Mouse (Mus musculus) stomach, embryonic 14.5 days (tissue): ENCODE results near the gene Abcc10. TPM values are rescaled to one million over a fixed set of nuclear protein-coding genes. Genes with fewer than 3 reads are reported as not detected.

Source experiments
- ATAC-seq: fragments of 200-750 bp; cut with Nextera tagmentation; 2 replicates; pipeline ENCODE4 v1.8.0; 2017; ENCODE audit warnings: low read depth, moderate TSS enrichment; ENCODE audit not compliant: insufficient number of reproducible peaks, insufficient read depth, low FRiP score
- H3K27ac ChIP-seq: fragments of 300-500 bp; sonication (generic); 2 replicates; pipeline ENCODE4 v1.5.1; 2014; ENCODE audit warnings: mild to moderate bottlenecking, low read length, moderate library complexity, mixed read lengths
- H3K27me3 ChIP-seq: fragments of 300-500 bp; sonication (generic); 2 replicates; pipeline ENCODE4 v1.6.1; 2014; ENCODE audit warnings: low read length, control low read depth, mixed read lengths; ENCODE audit not compliant: control insufficient read depth, insufficient read depth
- H3K36me3 ChIP-seq: fragments of 300-500 bp; sonication (generic); 2 replicates; pipeline ENCODE4 v1.6.1; 2014; ENCODE audit warnings: mild to moderate bottlenecking, control low read depth, low read length, moderate library complexity, mixed read lengths; ENCODE audit not compliant: control insufficient read depth, insufficient read depth
- H3K4me1 ChIP-seq: fragments of 300-500 bp; sonication (generic); 2 replicates; pipeline ENCODE4 v1.6.1; 2014; ENCODE audit warnings: low read length, control low read depth, mixed read lengths; ENCODE audit not compliant: control insufficient read depth, insufficient read depth
- H3K4me2 ChIP-seq: fragments of 300-500 bp; sonication (generic); replicated peaks from 2 replicates; pipeline ENCODE4 v1.6.1; 2014; ENCODE audit warnings: low read depth, low read length, control low read depth
- H3K4me3 ChIP-seq: fragments of 300-500 bp; sonication (generic); 2 replicates; pipeline ENCODE4 v1.5.1; 2014; ENCODE audit warnings: low read depth, low read length, control low read depth
- H3K9ac ChIP-seq: fragments of 300-500 bp; sonication (generic); replicated peaks from 2 replicates; pipeline ENCODE4 v1.6.1; 2014; ENCODE audit warnings: low read depth, mild to moderate bottlenecking, control low read depth, low read length, moderate library complexity, mixed read lengths
- H3K9me3 ChIP-seq: fragments of 300-500 bp; sonication (generic); 2 replicates; pipeline ENCODE4 v1.6.1; 2016; ENCODE audit warnings: low read depth, low read length, control low read depth; ENCODE audit not compliant: control insufficient read depth
- WGBS: fragments of 180-500 bp; shearing (Covaris S2); extraction: QIAGEN DNeasy Blood & Tissue Kit; methylation state at CpG from one replicate; pipeline ENCODE4 v1.1.7; 2014; 5-methylcytosine and 5-hydroxymethylcytosine counted together
- polyA plus RNA-seq: library from polyadenylated mRNA; unstranded; fragments of >200 nt; fragmentation: Nextera tagmentation; extraction: Ambion mirVana; gene quantifications from 2 replicates; pipeline ENCODE4 v1.2.1, GENCODE M21; 2014

Gene Abcc10
- polyA plus RNA-seq, 1 experiment from 2014 or later = 4.9 TPM

GRCm38 (mm10) chr17:46262201-46262694 is 65.9 kb downstream of the Abcc10 start:
- Histone ChIP-seq H3K36me3 (peaks cover 72% of the 10 kb centered on the region), H3K9ac (no peak overlapping the region), H3K4me3 (no peak overlapping the region), H3K27me3 (no peaks in the 10 kb centered on the region), H3K4me2 (no peak overlapping the region), H3K27ac (no peak overlapping the region), H3K9me3 (no peaks in the 10 kb centered on the region), H3K4me1 (no peaks in the 10 kb centered on the region)
- 93% methylated on average over 5 of the region's 5 CpGs for WGBS
- no peak for ATAC-seq

GRCm38 (mm10) chr17:46259675-46260074 is 68.5 kb downstream of the Abcc10 start:
- Histone ChIP-seq H3K4me2 (no peak overlapping the region), H3K4me1 (no peaks in the 10 kb centered on the region), H3K4me3 (no peak overlapping the region), H3K27ac (no peak overlapping the region), H3K27me3 (no peaks in the 10 kb centered on the region; the same call in 1 of the 2 replicates), H3K36me3 (peaks cover 66% of the 10 kb centered on the region), H3K9ac (no peak overlapping the region), H3K9me3 (no peaks in the 10 kb centered on the region)
- WGBS = 87% methylated on average over 17 of the region's 17 CpGs
- no peak for ATAC-seq

- Histone ChIP-seq H3K4me1 (0 out of 2 replicates have a peak, but pooled peaks cover under 1% of the 10 kb centered on the region), H3K9ac (no peak overlapping the region), H3K36me3 (peaks cover 54% of the 10 kb centered on the region), H3K4me2 (no peak overlapping the region), H3K9me3 (no peaks in the 10 kb centered on the region), H3K27me3 (peaks cover 6% of the 10 kb centered on the region), H3K27ac (no peak overlapping the region), H3K4me3 (no peak overlapping the region)
- no peak for ATAC-seq
- 89% methylated on average over 30 of the region's 30 CpGs for WGBS
Measured at GRCm38 (mm10) chr17:46258279-46259053, 69.7 kb downstream of the Abcc10 start.

GRCm38 (mm10) chr17:46255147-46255546 is 73.0 kb downstream of the Abcc10 start:
- Histone ChIP-seq H3K36me3 (peaks cover 43% of the 10 kb centered on the region), H3K9me3 (no peaks in the 10 kb centered on the region), H3K9ac (no peak overlapping the region), H3K27me3 (peaks cover 6% of the 10 kb centered on the region), H3K27ac (no peak overlapping the region), H3K4me1 (0 out of 2 replicates have a peak, but pooled peaks cover 2% of the 10 kb centered on the region), H3K4me2 (no peak overlapping the region), H3K4me3 (no peak overlapping the region)
- ATAC-seq = no peak
- 24% methylated on average over 6 of the region's 6 CpGs for WGBS

- WGBS = under 1% methylated on average over 52 of the region's 54 CpGs
- Histone ChIP-seq H3K27me3 (peaks cover 6% of the 10 kb centered on the region), H3K4me3 (peak overlapping the region; percentile 68), H3K27ac (no peak overlapping the region), H3K4me2 (peak overlapping the region; percentile 99), H3K36me3 (peaks cover 40% of the 10 kb centered on the region), H3K4me1 (peaks cover 4% of the 10 kb centered on the region), H3K9ac (peak overlapping the region; percentile 41), H3K9me3 (no peaks in the 10 kb centered on the region)
- no peak for ATAC-seq
Measured at GRCm38 (mm10) chr17:46254106-46254505, 74.0 kb downstream of the Abcc10 start.

- peak; percentile 62 for ATAC-seq
- H3K4me2 ChIP-seq = peak within 1 kb of the TSS; percentile 99
- H3K27me3 ChIP-seq = peaks cover 6% of the 10 kb centered on the region
- H3K4me3 ChIP-seq = peak within 1 kb of the TSS; percentile 68
- 2% methylated on average over 48 of the region's 48 CpGs for WGBS
- H3K9me3 ChIP-seq = no peaks in the 10 kb centered on the region
- no peak within 1 kb of the TSS for H3K27ac ChIP-seq
- H3K36me3 ChIP-seq = peaks cover 36% of the 10 kb centered on the region
- H3K4me1 ChIP-seq = peaks cover 8% of the 10 kb centered on the region
- H3K9ac ChIP-seq = peak within 1 kb of the TSS; percentile 41
Measured at GRCm38 (mm10) chr17:46253452-46254084, 74.6 kb downstream of the Abcc10 start, which contains the start of gene Lrrc73. Gene Lrrc73, plus strand, starts transcription at chr17:46253531.

Other genes with a start within 250 kb of the Abcc10 start
- gene Mrps18a, start 217.4 kb downstream of the Abcc10 start, polyA plus RNA-seq = 132 and 141 TPM in 2 replicates
- 13.1 and 15.8 TPM in 2 replicates for gene Rsph9, start 184.1 kb downstream of the Abcc10 start, polyA plus RNA-seq
- 32.2 and 35.3 TPM in 2 replicates for gene Mad2l1bp, start 174.8 kb downstream of the Abcc10 start, polyA plus RNA-seq
- gene Gtpbp2, start 167.3 kb downstream of the Abcc10 start, polyA plus RNA-seq = 33.0 and 36.3 TPM in 2 replicates
- 14.3 and 14.7 TPM in 2 replicates for gene Polh, start 125.7 kb downstream of the Abcc10 start, polyA plus RNA-seq
- 47.9 and 48.4 TPM in 2 replicates for gene Xpo5, start 125.6 kb downstream of the Abcc10 start, polyA plus RNA-seq
- 86.8 and 87.9 TPM in 2 replicates for gene Polr1c, start 80.3 kb downstream of the Abcc10 start, polyA plus RNA-seq
- 104 and 106 TPM in 2 replicates for gene Yipf3, start 80.3 kb downstream of the Abcc10 start, polyA plus RNA-seq
- 0.55 and 0.85 TPM in 2 replicates for gene Lrrc73, start 74.8 kb downstream of the Abcc10 start, polyA plus RNA-seq
- 46.4 and 48.8 TPM in 2 replicates for gene Tjap1, start 45.3 kb downstream of the Abcc10 start, polyA plus RNA-seq
- gene Dlk2, start 30.9 kb downstream of the Abcc10 start, polyA plus RNA-seq = 2.8 and 3.9 TPM in 2 replicates
- gene Zfp318, start 55.4 kb upstream of the Abcc10 start, polyA plus RNA-seq = 12.7 and 16.5 TPM in 2 replicates
- gene Crip3, start 100.6 kb upstream of the Abcc10 start, polyA plus RNA-seq = 1.3 and 1.7 TPM in 2 replicates
- gene Slc22a7, start 110.1 kb upstream of the Abcc10 start, polyA plus RNA-seq = not detected in 2 replicates
- gene Ttbk1, start 159.3 kb upstream of the Abcc10 start, polyA plus RNA-seq = 0.25 and 0.27 TPM in 2 replicates
- 56.3 and 65.5 TPM in 2 replicates for gene Dnph1, start 168.4 kb upstream of the Abcc10 start, polyA plus RNA-seq
- 3.6 and 5.6 TPM in 2 replicates for gene Cul9, start 218.0 kb upstream of the Abcc10 start, polyA plus RNA-seq
- 12.2 and 15.7 TPM in 2 replicates for gene Srf, start 227.8 kb upstream of the Abcc10 start, polyA plus RNA-seq